Mouse (Mus musculus) gastrocnemius, postnatal 14 days (tissue): Measurements from ENCODE around the gene Tyw5. TPM values are rescaled to one million over a fixed set of nuclear protein-coding genes. Genes with fewer than 3 reads are reported as not detected.
A peak's percentile ranks its signal among the peaks of the same experiment; 100 is the strongest.

ENCODE experiments used
- DNase-seq: peaks from one replicate; pipeline ENCODE4 v3.0.0; 2021; ENCODE audit warnings: mixed read lengths
- intact Hi-C: fragments of 180-260 bp; cut with DNase I; formaldehyde crosslinking; loops from one replicate; pipeline ENCODE4 v1.15.1; 2025; ENCODE audit warnings: low total_unique reads
- long read RNA-seq, 2 experiments: library from polyadenylated mRNA; stranded (forward); transcript quantifications; one replicate each; pipeline ENCODE4 v2.0.0; 2021
- total RNA-seq, 2 experiments: library from RNA; stranded (reverse); gene quantifications; 2 replicates each; pipeline ENCODE4 v1.2.3; 2021

Tyw5 gene
- total RNA-seq = 1 to 10 TPM; 3.7 to 4.0 TPM
- long read RNA-seq, experiment 1, partial matches to known transcripts = 0 of 2 reads
- long read RNA-seq, experiment 1, other reads (novel, unspliced or antisense) = 0 of 2 reads
- long read RNA-seq, experiment 2, partial matches to known transcripts = 0 of 4 reads
- long read RNA-seq, experiment 2, other reads (novel, unspliced or antisense) = 1 of 4 reads

GRCm38 (mm10) chr1:57406187-57407151 lies at the start of gene Tyw5, which contains the start of gene Maip1:
TSS of gene Tyw5 (minus strand) at chr1:57407101.
TSS of gene Maip1 (plus strand) at chr1:57406328.
- intact Hi-C loops = no loop called here
- peak; percentile 78 for DNase-seq

DNA sequence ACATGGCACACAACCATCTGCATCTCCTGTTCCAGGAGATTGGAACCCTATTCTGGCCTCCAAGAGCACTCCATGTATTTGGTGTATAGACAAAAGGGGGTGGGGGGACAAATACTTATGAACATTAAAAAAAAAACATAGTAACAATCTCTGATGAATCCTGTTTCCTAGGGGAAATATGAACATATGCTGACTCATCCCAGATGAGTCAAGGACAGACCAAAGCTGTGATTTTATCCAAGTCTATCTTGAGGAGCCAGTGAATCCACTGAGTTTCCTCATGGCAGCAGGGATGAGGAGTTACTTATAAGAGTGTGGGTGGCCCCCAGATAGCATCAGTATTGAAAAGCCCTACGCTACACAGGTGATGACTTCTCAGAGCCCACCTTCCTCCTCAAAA lies 43.3 kb upstream of the Tyw5 start:
- intact Hi-C loops = no loop called here
- no peak for DNase-seq

DNA sequence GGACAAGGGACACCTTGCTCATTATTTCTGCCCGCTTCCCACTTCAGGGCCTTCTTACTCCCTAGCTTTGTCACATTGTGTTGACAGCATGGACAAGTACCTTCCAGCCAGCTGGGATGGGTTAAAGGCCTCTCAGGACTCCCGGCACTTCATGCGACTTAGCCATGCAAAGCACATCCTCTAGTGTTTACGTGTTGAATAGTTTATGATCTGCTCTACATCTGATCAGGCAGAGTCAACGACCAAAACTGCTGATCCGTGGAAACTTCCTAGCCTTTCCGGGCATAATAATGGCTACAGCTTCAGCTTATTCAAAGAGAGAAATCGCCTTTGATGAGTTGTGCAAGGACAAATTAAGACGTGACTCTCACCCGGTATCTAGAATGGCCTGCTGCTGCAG lies 38.8 kb upstream of the Tyw5 start:
- no peak for DNase-seq
- intact Hi-C loops = no loop called here

DNA sequence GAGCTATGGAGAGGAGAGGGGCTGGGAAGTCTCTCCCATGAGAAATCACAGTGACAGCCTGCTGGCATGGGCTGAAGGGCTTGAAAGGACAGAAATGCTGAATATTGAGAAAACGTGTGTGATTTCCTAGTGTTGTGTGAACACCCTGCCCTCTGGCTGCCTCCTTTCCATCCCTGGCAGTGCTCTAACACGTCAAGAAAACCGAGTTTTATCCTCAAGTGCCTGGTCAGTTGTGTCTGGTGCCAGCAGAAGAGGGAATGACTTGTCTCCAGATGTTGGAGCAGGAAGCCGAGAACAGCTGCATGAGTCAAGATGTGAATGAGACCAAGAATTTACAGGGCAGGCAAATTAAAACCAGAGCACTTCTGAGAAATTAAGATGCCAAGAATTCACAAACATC lies 33.9 kb upstream of the Tyw5 start:
- peak; percentile 49 for DNase-seq
- intact Hi-C loops = no loop called here

DNA sequence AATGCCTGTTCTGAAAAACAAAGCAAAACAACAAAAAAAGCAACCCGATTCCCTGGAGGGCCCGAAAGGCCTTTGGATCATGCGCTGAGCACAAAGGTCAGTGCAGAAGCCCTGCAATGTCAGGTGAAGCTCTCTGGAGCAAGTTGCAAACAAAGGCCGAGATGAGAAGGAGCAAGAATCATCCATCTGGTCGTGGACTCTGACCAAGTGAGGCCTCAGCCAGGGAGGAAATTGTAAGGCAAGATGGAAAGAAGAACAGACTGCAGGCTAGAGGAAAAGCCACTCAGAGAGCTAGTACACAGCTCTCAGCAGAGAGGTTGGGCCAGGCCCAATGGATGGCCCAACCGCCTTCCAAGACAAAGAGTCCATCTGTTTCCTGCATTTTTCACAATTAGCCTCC lies 32.1 kb upstream of the Tyw5 start:
- peak; percentile 48 for DNase-seq
- intact Hi-C loops = no loop called here

- no peak for DNase-seq
- intact Hi-C loops = no loop called here
These were observed 30.1 kb upstream of the Tyw5 start for GRCm38 (mm10) chr1:57436954-57437353.

- intact Hi-C loops = no loop called here
- peak; percentile 67 for DNase-seq
These were observed 29.5 kb upstream of the Tyw5 start for GRCm38 (mm10) chr1:57436408-57436807.

- intact Hi-C loops = no loop called here
- DNase-seq = no peak
These were observed 26.2 kb upstream of the Tyw5 start for GRCm38 (mm10) chr1:57433141-57433540.

GRCm38 (mm10) chr1:57429786-57430483 lies 23.0 kb upstream of the Tyw5 start:
- peak; percentile 47 for DNase-seq
- intact Hi-C loops = loop anchor here (5.0 to 10.0 kb wide), 2 partner anchors 335 to 517 kb away; no protein-coding TSS in a partner anchor

DNA sequence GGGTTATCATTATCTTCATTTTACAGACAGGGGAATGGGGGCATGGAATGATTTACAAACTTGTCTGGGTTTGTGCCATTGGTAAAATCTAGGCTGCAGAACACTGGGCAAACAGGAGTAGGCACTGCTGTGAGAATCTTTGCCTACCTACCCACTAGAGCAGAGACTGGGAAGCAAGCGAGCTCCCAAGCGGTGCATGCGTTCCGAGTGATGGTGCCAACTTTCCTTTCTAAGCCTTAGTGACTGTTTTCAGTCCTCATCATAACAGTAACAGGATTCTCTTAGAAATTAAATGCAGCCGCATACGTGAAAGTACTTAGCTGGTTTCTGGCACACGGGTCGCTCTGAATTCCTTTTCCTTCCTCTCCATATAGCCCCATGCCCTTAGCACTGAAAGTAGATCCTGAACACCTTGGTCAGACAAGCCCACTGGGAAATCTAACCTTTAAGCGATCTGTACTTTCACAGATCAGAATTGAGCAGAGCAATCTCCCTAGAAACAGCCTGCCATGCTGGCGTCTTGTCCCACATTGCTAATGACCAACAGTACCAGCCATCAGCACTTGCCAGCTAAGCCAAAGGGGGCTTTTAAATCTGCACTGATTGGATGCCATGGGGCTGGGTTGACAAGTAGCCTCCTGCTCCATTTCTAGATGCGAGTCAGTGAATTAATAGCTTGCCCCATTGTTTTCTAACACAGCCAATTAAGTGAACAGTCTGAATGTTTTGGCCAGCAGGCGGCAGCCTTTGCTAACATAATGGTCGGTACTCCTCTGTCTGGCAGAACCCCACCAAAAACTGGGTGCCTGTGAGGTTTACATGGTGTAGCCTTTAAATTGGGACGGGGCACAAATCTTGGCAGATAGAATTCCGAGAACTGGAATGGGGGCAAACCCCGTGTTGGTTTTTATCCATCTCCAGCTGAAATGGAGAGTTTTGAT lies 21.7 kb upstream of the Tyw5 start:
- intact Hi-C loops = loop anchor here (5.0 to 10.0 kb wide), 2 partner anchors 336 to 519 kb away; no protein-coding TSS in a partner anchor

DNA sequence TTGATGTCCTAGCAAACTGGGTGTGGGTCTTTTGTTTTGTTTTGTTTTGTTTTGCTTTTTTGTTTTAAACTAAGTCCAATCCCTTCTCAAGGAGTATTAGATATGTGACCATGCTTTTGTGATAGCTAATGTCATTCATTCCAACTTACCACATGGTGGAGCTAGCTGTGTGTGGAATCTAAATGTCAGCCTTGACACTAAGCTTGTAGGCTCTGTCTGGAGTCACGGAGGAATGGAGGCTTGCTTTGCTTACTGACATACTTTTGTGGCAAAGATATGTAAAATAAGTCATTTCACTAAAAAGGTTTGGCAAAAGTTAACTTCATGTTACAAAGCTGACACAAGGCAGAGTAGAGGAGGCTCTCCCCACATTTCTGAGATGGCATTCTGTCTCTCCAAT lies 16.8 kb upstream of the Tyw5 start:
- DNase-seq = no peak
- intact Hi-C loops = loop anchor here (10.0 kb wide), 1 partner anchor 341 kb away; no protein-coding TSS in a partner anchor

More for the DNA sequence above, 21.7 kb upstream of the Tyw5 start:
- DNase-seq = peak; percentile 89

DNA sequence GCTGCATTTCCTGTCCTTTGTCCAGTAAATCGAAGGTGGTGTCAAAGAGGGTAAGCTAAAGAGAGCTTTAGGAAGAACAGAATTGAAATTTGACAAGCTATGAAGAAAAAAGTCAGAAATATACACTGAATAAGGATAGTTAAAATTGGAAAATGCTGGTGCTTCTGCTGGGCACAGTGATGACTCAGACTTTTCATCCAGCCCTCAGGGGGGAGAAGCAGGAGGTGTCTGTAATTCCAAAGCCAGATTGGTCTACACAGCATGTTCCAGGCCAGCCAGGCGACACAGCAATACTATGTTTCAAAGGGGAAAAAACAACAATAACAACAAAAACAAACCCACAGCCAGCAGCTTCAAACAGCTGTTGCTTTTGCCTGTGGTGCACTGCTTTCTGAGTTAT lies 6.5 kb upstream of the Tyw5 start:
- intact Hi-C loops = no loop called here
- no peak for DNase-seq

DNA sequence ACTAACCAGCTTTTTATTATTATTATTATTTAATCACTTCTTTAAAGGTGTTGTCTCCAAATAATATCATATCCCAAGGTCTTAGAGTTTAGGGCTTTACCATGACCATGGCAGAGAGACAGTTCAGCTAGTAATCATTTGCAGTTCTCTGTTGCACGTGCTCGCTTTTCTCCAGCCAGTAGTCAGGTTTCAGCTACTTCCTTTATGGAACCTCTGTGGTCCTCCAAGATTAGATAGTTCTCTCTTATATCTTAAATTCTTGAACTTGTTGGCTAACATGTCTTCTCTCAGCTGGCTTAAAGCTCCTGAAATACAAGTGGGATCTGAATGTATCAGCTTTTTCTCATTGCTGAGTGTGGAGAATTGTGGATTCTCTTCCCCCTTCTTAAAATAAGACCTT lies 2.1 kb upstream of the Tyw5 start:
- DNase-seq = no peak
- intact Hi-C loops = no loop called here

GRCm38 (mm10) chr1:57402116-57402515 lies 4.8 kb downstream of the Tyw5 start:
- intact Hi-C loops = no loop called here
- DNase-seq = no peak

GRCm38 (mm10) chr1:57400877-57401276 lies 6.0 kb downstream of the Tyw5 start:
- no peak for DNase-seq
- intact Hi-C loops = no loop called here

GRCm38 (mm10) chr1:57400321-57400720 lies 6.6 kb downstream of the Tyw5 start:
- intact Hi-C loops = no loop called here
- DNase-seq = no peak

- DNase-seq = peak; percentile 20
- intact Hi-C loops = no loop called here
These were observed 12.8 kb downstream of the Tyw5 start for GRCm38 (mm10) chr1:57394051-57394450.

GRCm38 (mm10) chr1:57392417-57392816 lies 14.5 kb downstream of the Tyw5 start:
- intact Hi-C loops = no loop called here
- DNase-seq = no peak
